Mouse (Mus musculus): ENCODE data around the gene Pmm2.

GRCm38 (mm10) chr16:8673343-8673742 lies 35.9 kb downstream of the Pmm2 start:
- TF ChIP-seq POLR2A (IDR thresholded peaks at IDR 0.05; ENCODE audit: insufficient read depth, low read length), result no peak
- TF ChIP-seq CTCF (IDR thresholded peaks at IDR 0.05; ENCODE audit: low read depth, low read length), result no peak
- TF ChIP-seq EP300 (IDR thresholded peaks at IDR 0.05; ENCODE audit: insufficient read depth, low read depth, low read length), result no peak
